Mouse (Mus musculus): ENCODE measurements around the gene Zfp825. TPM values are rescaled to one million over a fixed set of nuclear protein-coding genes. Genes with fewer than 3 reads are reported as not detected.
"Not testable (repeated sequence)": the region's sequence is repeated elsewhere in the genome, so short reads cannot be mapped to it uniquely, and the experiment has no call there.

Zfp825 gene
- polyA plus RNA-seq, 1 experiment from 2014 or later = 16.2 TPM

DNA sequence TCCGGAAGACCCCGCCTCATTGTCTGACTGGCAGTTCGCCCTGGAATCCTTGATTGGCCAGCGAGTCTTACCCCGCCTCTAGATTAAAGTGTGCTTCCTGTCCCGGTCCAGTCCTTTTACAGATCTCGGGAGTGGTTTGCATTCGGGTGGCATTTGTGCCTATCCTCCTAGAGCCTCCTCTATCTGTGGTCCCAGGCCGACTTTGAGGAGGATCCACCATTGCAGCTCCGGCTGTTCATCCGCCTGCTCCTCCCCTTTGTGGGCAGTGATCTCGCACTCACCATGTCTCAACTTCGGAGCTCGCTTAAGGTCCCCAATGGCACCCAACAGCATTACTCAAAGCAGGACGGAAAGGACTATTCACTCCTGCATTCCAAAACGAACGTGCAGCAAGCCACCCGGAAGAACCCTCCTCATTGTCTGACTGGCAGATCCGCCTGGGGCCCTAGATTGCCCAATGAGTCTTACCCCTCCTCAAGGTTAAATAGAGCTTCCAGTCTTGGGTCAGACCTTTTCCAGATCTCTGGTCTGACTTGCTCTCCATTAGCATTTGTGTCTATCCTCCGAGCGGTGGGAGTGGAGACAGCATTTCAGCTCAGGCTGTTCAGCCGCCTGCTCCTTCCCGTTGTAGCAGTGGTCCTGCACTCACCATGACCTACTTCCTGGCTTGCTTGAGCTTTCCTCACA is 30.9 kb downstream of the Zfp825 start:
- H3K4me1 ChIP-seq (ENCODE audit: control insufficient read depth in 2 of 2, insufficient read depth in 2 of 2, low read length in 2 of 2) = no peaks in the 10 kb centered on the region
- peak overlapping the region; percentile 58 to 77 for H3K4me3 ChIP-seq (ENCODE audit: control insufficient read depth in 1 of 2, insufficient read depth in 1 of 2, low read depth in 1 of 2, low read length in 2 of 2)
- no peaks in the 10 kb centered on the region for H3K9me3 ChIP-seq (ENCODE audit: control insufficient read depth, low read length)
- H3K9ac ChIP-seq (ENCODE audit: low read length) = peak overlapping the region; percentile 76
- peak overlapping the region; percentile 95 to 98 for H3K27ac ChIP-seq (replicated peaks in 1 of 2; ENCODE audit: control insufficient read depth in 1 of 2, insufficient read depth in 1 of 2, low read depth in 2 of 2, low read length in 2 of 2)
- no peaks in the 10 kb centered on the region for H3K36me3 ChIP-seq (ENCODE audit: control insufficient read depth, insufficient read depth, low read length)
- peak overlapping the region; percentile 77 for H3K4me2 ChIP-seq (ENCODE audit: low read length)
- WGBS = under 1% methylated on average over 23 of the region's 23 CpGs
- ATAC-seq (ENCODE audit: insufficient number of reproducible peaks, insufficient read depth, low FRiP score, low read depth) = peak; percentile 98
- H3K27me3 ChIP-seq (ENCODE audit: control insufficient read depth, insufficient read depth, low read length) = no peaks in the 10 kb centered on the region

DNA sequence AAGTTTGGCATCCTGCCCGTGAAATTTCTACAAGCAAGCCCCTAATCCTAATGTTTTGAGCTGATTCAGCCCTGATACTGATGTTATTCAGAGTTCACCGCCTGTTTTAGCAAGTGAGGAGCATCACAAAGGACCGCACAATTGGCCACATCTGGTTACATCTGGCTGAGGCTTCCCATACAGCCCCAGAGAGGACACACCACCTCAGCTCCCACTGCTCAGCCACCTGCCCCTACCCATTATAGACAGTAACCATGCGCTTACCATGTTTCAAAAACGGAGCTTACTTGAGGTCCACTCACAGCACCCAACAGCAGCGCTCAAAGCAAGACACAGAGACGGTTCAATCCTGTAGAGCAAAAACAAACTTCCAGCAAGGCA is 31.5 kb downstream of the Zfp825 start:
- not testable (repeated sequence) for H3K27me3 ChIP-seq (ENCODE audit: control insufficient read depth, insufficient read depth, low read length); H3K36me3 ChIP-seq (ENCODE audit: control insufficient read depth, insufficient read depth, low read length); H3K4me1 ChIP-seq (ENCODE audit: control insufficient read depth in 2 of 2, insufficient read depth in 2 of 2, low read length in 2 of 2); H3K9me3 ChIP-seq (ENCODE audit: control insufficient read depth, low read length)
- 5% methylated on average over 7 of the region's 7 CpGs for WGBS
- H3K27ac ChIP-seq (replicated peaks in 1 of 2; ENCODE audit: control insufficient read depth in 1 of 2, insufficient read depth in 1 of 2, low read depth in 2 of 2, low read length in 2 of 2) = peak overlapping the region; percentile 68 to 95; a peak in 3 of 4 replicates
- peak overlapping the region; percentile 77 for H3K4me2 ChIP-seq (ENCODE audit: low read length)
- 0 out of 2 replicates have a peak, but pooled peaks have one; percentile 29 for ATAC-seq (ENCODE audit: insufficient number of reproducible peaks, insufficient read depth, low FRiP score, low read depth)
- peak overlapping the region; percentile 58 to 77 for H3K4me3 ChIP-seq (ENCODE audit: control insufficient read depth in 1 of 2, insufficient read depth in 1 of 2, low read depth in 1 of 2, low read length in 2 of 2)
- H3K9ac ChIP-seq (ENCODE audit: low read length) = peak overlapping the region; percentile 76

DNA sequence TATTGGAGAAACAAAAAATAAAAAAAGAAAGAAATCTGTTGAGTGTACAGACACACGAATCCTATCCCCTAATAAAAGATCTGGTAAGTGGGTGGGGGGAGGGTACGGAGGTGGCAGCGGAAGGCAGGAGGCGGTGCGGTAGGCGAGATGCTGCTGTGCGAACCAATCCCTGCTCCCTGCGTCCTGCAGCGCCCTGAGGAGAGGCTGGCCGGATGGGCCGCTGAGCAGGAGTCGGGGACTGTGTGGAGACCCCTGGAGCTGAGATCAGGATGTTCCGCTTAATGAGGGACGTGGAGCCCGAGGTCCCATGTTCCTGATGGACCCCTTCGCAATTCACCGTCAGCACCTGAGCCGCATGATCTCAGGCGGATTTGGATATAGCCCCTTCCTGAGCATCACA is 53.9 kb downstream of the Zfp825 start:
- Histone ChIP-seq H3K4me3 (ENCODE audit: control insufficient read depth in 1 of 2, insufficient read depth in 1 of 2, low read depth in 1 of 2, low read length in 2 of 2) (no peak overlapping the region), H3K36me3 (ENCODE audit: control insufficient read depth, insufficient read depth, low read length) (0 out of 2 replicates have a peak, but pooled peaks cover 4% of the 10 kb centered on the region), H3K27ac (replicated peaks in 1 of 2; ENCODE audit: control insufficient read depth in 1 of 2, insufficient read depth in 1 of 2, low read depth in 2 of 2, low read length in 2 of 2) (no peak overlapping the region), H3K9ac (ENCODE audit: low read length) (no peak overlapping the region), H3K4me1 (ENCODE audit: control insufficient read depth in 2 of 2, insufficient read depth in 2 of 2, low read length in 2 of 2) (no peaks in the 10 kb centered on the region), H3K4me2 (ENCODE audit: low read length) (no peak overlapping the region), H3K9me3 (ENCODE audit: control insufficient read depth, low read length) (peaks cover 37% of the 10 kb centered on the region), H3K27me3 (ENCODE audit: control insufficient read depth, insufficient read depth, low read length) (no peaks in the 10 kb centered on the region)
- no peak for ATAC-seq (ENCODE audit: insufficient number of reproducible peaks, insufficient read depth, low FRiP score, low read depth)
- WGBS = 18% methylated on average over 19 of the region's 19 CpGs

Other genes with a start within 250 kb of the Zfp825 start
- gene Ahrr, start 201.7 kb downstream of the Zfp825 start, polyA plus RNA-seq (2014; fragmentation: Nextera tagmentation; extraction: Ambion mirVana) = 0.98 and 1.1 TPM in 2 replicates
- 106 and 109 TPM in 2 replicates for gene Pdcd6, start 176.4 kb downstream of the Zfp825 start, polyA plus RNA-seq (2014; fragmentation: Nextera tagmentation; extraction: Ambion mirVana)
- 496 and 549 TPM in 2 replicates for gene Sdha, start 143.7 kb downstream of the Zfp825 start, polyA plus RNA-seq (2014; fragmentation: Nextera tagmentation; extraction: Ambion mirVana)
- gene Ccdc127, start 143.7 kb downstream of the Zfp825 start, polyA plus RNA-seq (2014; fragmentation: Nextera tagmentation; extraction: Ambion mirVana) = 42.0 and 49.1 TPM in 2 replicates
- 6.6 and 10.1 TPM in 2 replicates for gene Lrrc14b, start 130.0 kb downstream of the Zfp825 start, polyA plus RNA-seq (2014; fragmentation: Nextera tagmentation; extraction: Ambion mirVana)
- gene Zfp72, start 103.2 kb downstream of the Zfp825 start, polyA plus RNA-seq (2014; fragmentation: Nextera tagmentation; extraction: Ambion mirVana) = 3.5 and 3.8 TPM in 2 replicates
- 52.6 and 54.0 TPM in 2 replicates for gene Ftl1-ps1, start 94.3 kb downstream of the Zfp825 start, polyA plus RNA-seq (2014; fragmentation: Nextera tagmentation; extraction: Ambion mirVana)
- gene Erap1, start 145.6 kb upstream of the Zfp825 start, polyA plus RNA-seq (2014; fragmentation: Nextera tagmentation; extraction: Ambion mirVana) = 17.2 and 23.1 TPM in 2 replicates